Mouse (Mus musculus): Measurements from ENCODE around the gene Vmn1r111. TPM values are rescaled to one million over a fixed set of nuclear protein-coding genes. Genes with fewer than 3 reads are reported as not detected.

The Vmn1r111 gene
- polyA plus RNA-seq (2017; shearing (Covaris generic)): not detected

DNA sequence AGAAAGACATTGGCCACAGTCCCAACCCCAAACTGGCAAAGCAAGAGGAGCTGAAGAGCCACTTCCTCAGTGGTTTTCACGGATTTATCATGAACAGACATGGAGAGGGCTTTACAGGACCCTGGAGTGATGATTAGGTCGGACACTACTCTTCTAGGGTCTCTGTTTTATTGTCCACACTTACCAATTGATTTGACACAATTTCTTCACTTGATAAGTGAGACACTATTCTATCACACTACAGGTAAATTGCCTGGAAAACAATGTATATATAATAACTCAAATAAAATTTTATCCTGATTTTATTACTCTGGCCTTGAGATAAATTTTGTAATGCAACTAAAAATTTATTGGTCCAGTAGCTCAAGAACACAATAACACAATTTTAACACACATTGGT is at the start of gene Vmn1r111:
TSS of gene Vmn1r111 (minus strand) at position 101 of the 400 bp plus-strand sequence.

DNA sequence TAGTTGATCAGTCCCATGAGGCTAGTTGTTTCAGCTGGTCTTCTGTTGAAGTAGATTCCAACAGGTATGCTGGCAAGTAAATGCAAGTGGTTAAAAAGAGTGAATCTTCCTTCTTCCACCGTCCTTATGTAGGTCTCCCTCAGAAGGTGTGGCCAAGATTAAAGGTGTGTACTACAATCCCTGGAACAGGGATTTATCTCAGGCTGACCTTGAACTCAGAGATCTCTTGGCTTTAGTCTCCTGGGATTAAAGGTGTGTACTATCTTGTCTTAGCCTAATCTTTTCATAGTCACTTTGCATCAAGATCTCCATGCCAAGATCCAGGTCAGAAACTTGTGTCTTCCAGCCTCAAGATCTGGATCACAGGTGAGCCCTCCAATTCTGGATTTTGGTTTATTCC is 27.5 kb upstream of the Vmn1r111 start, which contains the start of gene Gm10668:
TSS of gene Gm10668 (minus strand) at position 101 of the 400 bp plus-strand sequence.

GRCm38 (mm10) chr7:20668618-20669017 is 34.4 kb downstream of the Vmn1r111 start, which contains the start of gene Vmn1r107:
TSS of gene Vmn1r107 (plus strand) at chr7:20668918.

Other genes with a start within 250 kb of the Vmn1r111 start
- 1.2 TPM for gene Gm10670, start 228.3 kb downstream of the Vmn1r111 start, polyA plus RNA-seq (2017; shearing (Covaris generic))
- gene Vmn1r103, start 192.7 kb downstream of the Vmn1r111 start, polyA plus RNA-seq (2017; shearing (Covaris generic)): not detected
- gene Vmn1r104, start 169.4 kb downstream of the Vmn1r111 start, polyA plus RNA-seq (2017; shearing (Covaris generic)): not detected
- not detected for gene Gm5726, start 157.5 kb downstream of the Vmn1r111 start, polyA plus RNA-seq (2017; shearing (Covaris generic))
- gene Gm4141, start 127.0 kb downstream of the Vmn1r111 start, polyA plus RNA-seq (2017; shearing (Covaris generic)): not detected
- gene Gm4513, start 104.2 kb downstream of the Vmn1r111 start, polyA plus RNA-seq (2017; shearing (Covaris generic)): 0.65 TPM
- gene Vmn1r107, start 34.3 kb downstream of the Vmn1r111 start, polyA plus RNA-seq (2017; shearing (Covaris generic)): 1.1 TPM
- gene Gm10668, start 27.4 kb upstream of the Vmn1r111 start, polyA plus RNA-seq (2017; shearing (Covaris generic)): not detected
- gene Vmn1r112, start 68.0 kb upstream of the Vmn1r111 start, polyA plus RNA-seq (2017; shearing (Covaris generic)): not detected
- not detected for gene Vmn1r113, start 84.1 kb upstream of the Vmn1r111 start, polyA plus RNA-seq (2017; shearing (Covaris generic))
- gene Vmn1r114, start 109.0 kb upstream of the Vmn1r111 start, polyA plus RNA-seq (2017; shearing (Covaris generic)): not detected
- gene Vmn1r115, start 141.8 kb upstream of the Vmn1r111 start, polyA plus RNA-seq (2017; shearing (Covaris generic)): not detected
- gene Vmn1r116, start 169.0 kb upstream of the Vmn1r111 start, polyA plus RNA-seq (2017; shearing (Covaris generic)): not detected
- not detected for gene Vmn1r117, start 180.9 kb upstream of the Vmn1r111 start, polyA plus RNA-seq (2017; shearing (Covaris generic))
- not detected for gene Vmn1r118, start 209.1 kb upstream of the Vmn1r111 start, polyA plus RNA-seq (2017; shearing (Covaris generic))

Data from effector memory CD4-positive, alpha-beta T cell, adult 7 months (primary cell).